Mouse (Mus musculus) liver, adult 2 months (tissue): ENCODE measurements around the gene Chil4.

Experiments used
- CTCF ChIP-seq: fragments of 200-500 bp; IDR thresholded peaks from 2 replicates; pipeline ENCODE4 v1.5.1; 2011; ENCODE audit warnings: low read depth, low read length, control low read depth
- POLR2A ChIP-seq: fragments of 200-500 bp; IDR thresholded peaks from 2 replicates; pipeline ENCODE4 v1.6.1; 2011; ENCODE audit warnings: low read length, control low read depth; ENCODE audit not compliant: insufficient read depth; ENCODE audit errors: extremely low read depth

DNA sequence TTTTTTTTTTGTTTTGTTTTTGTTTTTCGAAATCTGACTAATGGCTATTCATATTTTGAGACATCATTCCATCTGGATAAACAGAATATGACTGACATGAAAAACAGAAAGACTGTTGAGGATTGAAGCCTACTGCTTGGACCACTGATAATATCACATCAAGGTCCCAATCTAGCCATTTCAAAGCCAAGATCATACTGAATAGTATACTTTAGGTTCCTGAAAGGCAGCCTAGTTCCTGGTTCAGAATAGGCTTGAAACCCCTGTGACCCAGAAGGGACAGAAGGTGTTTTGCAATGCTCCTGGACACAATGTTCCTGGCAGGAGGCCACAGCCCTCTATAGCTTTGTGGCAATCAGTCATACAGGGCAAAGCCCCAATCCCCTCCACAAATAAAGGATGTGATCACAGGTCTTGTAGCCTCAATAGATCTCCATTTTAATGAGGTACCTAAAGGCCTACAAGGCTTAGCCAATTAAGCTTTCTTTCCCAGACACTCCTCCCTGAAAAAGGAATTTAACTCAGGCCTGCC, 48.7 kb downstream of the Chil4 start:
- TF ChIP-seq CTCF (no peak), POLR2A (no peak)
